Mouse (Mus musculus): ENCODE results near the gene Gm7247.

GRCm38 (mm10) chr14:51384351-51384750 lies 22.8 kb downstream of the Gm7247 start:
- no peak for TF ChIP-seq POLR2A (IDR thresholded peaks at IDR 0.05; ENCODE audit: insufficient read length, low read depth)
- TF ChIP-seq TCF3 (IDR thresholded peaks at IDR 0.05; ENCODE audit: insufficient read length, low read depth) = no peak

Data from myocyte (in vitro differentiated cells).